Mouse (Mus musculus) left cerebral cortex, postnatal 14 days (tissue): ENCODE data around the gene Il2ra. TPM values are rescaled to one million over a fixed set of nuclear protein-coding genes. Genes with fewer than 3 reads are reported as not detected.

Source experiments
- DNase-seq, 2 experiments: peaks; one replicate each; pipeline ENCODE4 v3.0.0; 2021 to 2022; ENCODE audit warnings: low spot score in 2 of 2, mixed read lengths in 1 of 2
- intact Hi-C: fragments of 180-260 bp; cut with DNase I; formaldehyde crosslinking; loops from one replicate; pipeline ENCODE4 v1.15.1; 2025
- total RNA-seq, 2 experiments: library from RNA; stranded (reverse); gene quantifications; 2 replicates each; pipeline ENCODE4 v1.2.3; 2021

Il2ra gene
- total RNA-seq, 2 experiments from 2014 or later: 0.11 to 0.13 TPM

DNA sequence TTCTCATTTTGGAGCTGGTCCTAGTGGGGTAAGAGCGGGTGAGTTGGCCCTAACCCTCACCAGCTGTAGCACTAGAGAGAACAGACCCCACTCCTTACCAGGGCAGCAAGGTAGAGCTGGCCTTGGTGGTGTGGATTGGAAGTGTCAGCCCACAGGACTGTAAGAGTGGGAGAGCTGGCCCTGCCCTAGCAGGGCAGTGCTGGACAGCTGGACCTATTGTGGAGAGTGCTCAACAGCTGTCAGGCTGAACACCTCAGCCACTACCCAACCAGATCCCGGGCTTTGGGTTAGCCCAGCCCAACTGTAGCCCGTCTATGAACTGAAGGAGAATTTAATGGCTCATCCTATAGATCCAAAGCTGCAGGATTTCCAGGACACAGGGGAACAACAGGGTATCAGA is 96.2 kb downstream of the Il2ra start:
- DNase-seq: no peak
- intact Hi-C loops: no loop called here

DNA sequence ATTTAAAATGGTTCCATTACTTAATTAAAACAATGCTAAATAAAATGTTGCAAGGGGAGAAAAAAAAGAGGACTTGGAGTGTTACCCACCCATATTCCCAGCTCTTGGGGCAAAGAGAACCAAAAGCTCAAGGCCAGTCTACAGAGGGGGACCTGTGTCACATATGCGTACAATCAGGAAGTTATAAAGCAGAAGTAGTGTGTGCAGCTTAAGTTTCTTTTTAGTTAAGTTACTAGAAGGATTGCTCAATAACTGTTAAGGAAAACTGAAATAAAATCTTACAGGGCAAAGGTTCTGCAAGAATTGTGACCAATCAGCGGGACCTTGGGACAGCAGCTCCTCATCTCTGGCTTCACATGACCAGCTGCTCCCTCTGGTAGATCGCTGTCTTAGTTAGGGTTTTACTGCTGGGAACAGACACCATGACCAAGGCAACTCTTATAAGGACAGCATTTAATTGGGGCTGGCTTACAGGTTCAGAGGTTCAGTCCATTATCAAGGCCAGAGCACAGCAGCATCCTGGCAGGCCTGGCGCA is 97.0 kb downstream of the Il2ra start:
- intact Hi-C loops: loop anchor here (10.0 kb wide), 1 partner anchor 145 kb away; no protein-coding TSS in a partner anchor
- DNase-seq: no peak

Other genes with a start within 250 kb of the Il2ra start
- gene Pfkfb3, start 88.7 kb upstream of the Il2ra start, total RNA-seq: 10 to 100 TPM; 18.1 to 28.5 TPM
- 10 to 100 TPM; 81.9 to 87.6 TPM for gene Rbm17, start 38.7 kb upstream of the Il2ra start, total RNA-seq
- gene Gm17490, start 16.5 kb upstream of the Il2ra start, total RNA-seq: not detected
- gene Il15ra, start 62.5 kb downstream of the Il2ra start, total RNA-seq: 1 to 10 TPM; 3.8 to 6.9 TPM
- 10 to 100 TPM; 83.2 to 94.7 TPM for gene Fbh1, start 134.8 kb downstream of the Il2ra start, total RNA-seq
- gene Ankrd16, start 135.1 kb downstream of the Il2ra start, total RNA-seq: 10 to 100 TPM; 64.0 to 66.9 TPM